Comparison of ENCODE assay signal across 9 mouse cellular contexts in genomic region chr8:73342761-73343395, GRCm38 (mm10). TPM values are rescaled to one million over a fixed set of nuclear protein-coding genes. Genes with fewer than 3 reads are reported as not detected.
DNase-seq lines count a peak whose midpoint lies in the region; ATAC-seq and TF ChIP-seq lines count a peak whose summit lies in the region.
"Had no signal": no experiment of that assay in that cellular context is flagged by ENCODE, and none has a peak within 500 bp of the region (broad histone marks: within the 10 kb centered on the region; RNA-seq: fewer than 3 reads in every experiment).

No protein-coding gene starts in this region.

- H3K4me3 ChIP-seq in heart, embryonic 16.5 days (ENCODE audit: low read length) = no peak overlapping the region
- no peak overlapping the region for H3K4me3 ChIP-seq in lung, embryonic 16.5 days (ENCODE audit: low read length)
- no peak overlapping the region for H3K4me3 ChIP-seq in forebrain, embryonic 12.5 days (replicated peaks)

- 34% methylated on average over 3 of the region's 3 CpGs for WGBS in heart, embryonic 16.5 days
- 29% methylated on average over 3 of the region's 3 CpGs for WGBS in lung, embryonic 16.5 days
- WGBS in forebrain, embryonic 12.5 days = 89% methylated on average over 3 of the region's 3 CpGs

- DNase-seq in cerebellum, postnatal 25 days = peak; percentile 20 to 42
- no peak for DNase-seq in cerebellum, adult 9-11 months
- peak; percentile 35 for DNase-seq in Patski (ENCODE audit: low read depth, low spot score)
- no peak for DNase-seq in B cell, adult 2 months
- DNase-seq in layer of hippocampus, adult 9-10 months (ENCODE audit: low spot score) = no peak

- H3K27ac ChIP-seq in heart, embryonic 16.5 days (ENCODE audit: low read length) = peak overlapping the region; percentile 84
- H3K27ac ChIP-seq in lung, embryonic 16.5 days (ENCODE audit: low read length) = peak overlapping the region; percentile 55
- H3K27ac ChIP-seq in forebrain, embryonic 12.5 days = no peak overlapping the region
- H3K27ac ChIP-seq: liver, embryonic 14.5 days had no signal

- peak; percentile 80 for ATAC-seq in Patski
- peak; percentile 86 for ATAC-seq in heart, embryonic 16.5 days (replicated peaks; ENCODE audit: extremely low read depth, insufficient read depth, low FRiP score)
- ATAC-seq in lung, embryonic 16.5 days (ENCODE audit: low read depth) = peak; percentile 90
- ATAC-seq in forebrain, embryonic 12.5 days (ENCODE audit: low FRiP score) = no peak

- CTCF ChIA-PET in Patski (lab: Charles Lee) = interaction anchor here (0.7 to 3.4 kb wide), 7 partner anchors 10 to 335 kb away, joined by 3 to 15 read pairs (median 3); no protein-coding TSS in a partner anchor

- POLR2A ChIA-PET in Patski (lab: Charles Lee) = no interaction called here

- H3K27me3 ChIP-seq in Patski = no peaks in the 10 kb centered on the region
- no peaks in the 10 kb centered on the region for H3K27me3 ChIP-seq in heart, embryonic 16.5 days (ENCODE audit: control insufficient read depth, insufficient read depth, low read length)
- H3K27me3 ChIP-seq in lung, embryonic 16.5 days (ENCODE audit: control insufficient read depth, insufficient read depth, low read depth, low read length) = no peaks in the 10 kb centered on the region
- no peaks in the 10 kb centered on the region for H3K27me3 ChIP-seq in forebrain, embryonic 12.5 days

- H3K4me1 ChIP-seq in heart, embryonic 16.5 days (ENCODE audit: control insufficient read depth, insufficient read depth, low read length) = peaks cover 25% of the 10 kb centered on the region
- peaks cover 8% of the 10 kb centered on the region for H3K4me1 ChIP-seq in lung, embryonic 16.5 days (replicated peaks; ENCODE audit: control insufficient read depth, insufficient read depth, low read length)
- H3K4me1 ChIP-seq in forebrain, embryonic 12.5 days = no peaks in the 10 kb centered on the region

- H3K36me3 ChIP-seq in heart, embryonic 16.5 days (ENCODE audit: control insufficient read depth, insufficient read depth) = no peaks in the 10 kb centered on the region
- no peaks in the 10 kb centered on the region for H3K36me3 ChIP-seq in lung, embryonic 16.5 days (ENCODE audit: control insufficient read depth, insufficient read depth, low read length)
- no peaks in the 10 kb centered on the region for H3K36me3 ChIP-seq in forebrain, embryonic 12.5 days (replicated peaks)

- in situ Hi-C loops in Patski (cut with MboI; ENCODE audit: low pct_unique_long_range_greater_than_20kb) = no loop called here

- H3K9me3 ChIP-seq in heart, embryonic 16.5 days (replicated peaks; ENCODE audit: control insufficient read depth, low read length) = no peaks in the 10 kb centered on the region
- no peaks in the 10 kb centered on the region for H3K9me3 ChIP-seq in lung, embryonic 16.5 days (ENCODE audit: control insufficient read depth, low read length)
- no peaks in the 10 kb centered on the region for H3K9me3 ChIP-seq in forebrain, embryonic 12.5 days

- no peak overlapping the region for H3K9ac ChIP-seq in heart, embryonic 16.5 days (ENCODE audit: low read length)
- no peak overlapping the region for H3K9ac ChIP-seq in lung, embryonic 16.5 days (ENCODE audit: low read length)
- H3K9ac ChIP-seq in forebrain, embryonic 12.5 days = no peak overlapping the region
- H3K9ac ChIP-seq: liver, embryonic 14.5 days had no signal

- H3K4me2 ChIP-seq in heart, embryonic 16.5 days (ENCODE audit: low read depth, low read length) = peak overlapping the region; percentile 15; the same call in 1 of the 2 replicates
- no peak overlapping the region for H3K4me2 ChIP-seq in lung, embryonic 16.5 days (ENCODE audit: low read depth, low read length)
- H3K4me2 ChIP-seq in forebrain, embryonic 12.5 days = no peak overlapping the region

- no peak for TF ChIP-seq CTCF in Patski (IDR thresholded peaks at IDR 0.05)

RNA-seq across cellular contexts. Expression of gene Large1, which starts 10.5 kb away (rescaled TPM):
- 68.6 TPM for polyA plus RNA-seq in Patski (2021)
- polyA plus RNA-seq in heart, embryonic 16.5 days (2015; fragmentation: Nextera tagmentation; extraction: Ambion mirVana) = 5.6 and 7.7 TPM in 2 replicates
- 5.1 and 5.5 TPM in 2 replicates for polyA plus RNA-seq in lung, embryonic 16.5 days (2015; fragmentation: Nextera tagmentation; extraction: Ambion mirVana)
- 11.0 and 12.2 TPM in 2 replicates for polyA plus RNA-seq in forebrain, embryonic 12.5 days (2016; fragmentation: Nextera tagmentation; extraction: Ambion mirVana)

Comparison
In these comparisons a context has a peak if more than half of its experiments do, and no peak if none do; other contexts are left out.
1. DNase-seq: peak in cerebellum, postnatal 25 days (2 of 2) and Patski (single experiment); none in cerebellum, adult 9-11 months (single experiment), B cell, adult 2 months (0 of 2) and layer of hippocampus, adult 9-10 months (single experiment).